11 mouse cellular contexts compared by ENCODE assay signal in the genomic region with DNA sequence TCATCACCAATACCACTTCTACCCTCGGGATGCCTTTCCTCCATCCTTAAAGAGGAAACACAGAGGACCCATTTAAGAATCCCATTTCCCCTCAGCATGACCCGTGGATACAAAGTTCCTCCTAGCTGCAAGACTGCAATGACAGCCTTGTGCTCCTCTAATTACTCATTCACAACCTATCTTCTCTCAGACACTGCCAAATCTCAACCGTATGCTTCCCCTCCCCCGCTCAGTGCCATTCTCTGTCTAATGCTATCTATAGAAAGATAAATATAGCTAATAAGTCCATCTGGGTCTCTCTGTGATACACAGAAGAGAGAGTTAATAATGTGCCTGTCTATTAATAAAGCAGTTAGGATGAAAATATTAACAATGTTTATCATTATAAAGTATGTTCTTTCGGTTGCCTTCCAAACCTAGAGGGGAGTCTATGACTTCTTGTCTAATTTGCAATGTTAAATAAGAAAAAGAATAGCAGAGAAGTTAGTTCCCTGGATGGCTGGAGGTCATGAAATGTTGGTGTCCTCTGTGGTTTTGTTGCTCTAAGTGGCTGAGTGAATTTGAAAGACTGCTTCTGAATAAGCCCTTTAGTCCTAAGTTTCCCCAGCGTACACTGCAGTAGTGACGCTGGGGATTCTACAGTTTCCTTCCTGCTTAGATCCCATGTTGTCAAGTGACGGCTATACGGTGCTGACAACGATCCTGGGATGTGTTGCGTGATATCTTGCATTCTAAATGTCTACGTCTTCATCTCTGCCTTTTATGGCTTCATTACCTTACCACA.
DNase-seq lines count a peak whose midpoint lies in the region; ATAC-seq and TF ChIP-seq lines count a peak whose summit lies in the region.
"Had no signal": no experiment of that assay in that cellular context is flagged by ENCODE, and none has a peak within 500 bp of the region (broad histone marks: within the 10 kb centered on the region; RNA-seq: fewer than 3 reads in every experiment).

No protein-coding gene starts in this region.

- H3K4me3 ChIP-seq in heart, embryonic 11.5 days (ENCODE audit: low read depth, low read length) = no peak overlapping the region
- no peak overlapping the region for H3K4me3 ChIP-seq in midbrain, postnatal 0 days (ENCODE audit: low read depth, low read length)
- H3K4me3 ChIP-seq: embryonic facial prominence, embryonic 12.5 days; limb, embryonic 12.5 days had no signal

- WGBS in heart, embryonic 11.5 days (ENCODE audit: insufficient replicate concordance) = 56% methylated on average over 12 of the region's 12 CpGs
- 62% methylated on average over 12 of the region's 12 CpGs for WGBS in midbrain, postnatal 0 days

- TF ChIP-seq CTCF in midbrain, postnatal 0 days (IDR thresholded peaks at IDR 0.05) = no peak

- no peaks in the 10 kb centered on the region for H3K27me3 ChIP-seq in heart, embryonic 11.5 days (ENCODE audit: control insufficient read depth, insufficient read depth, low read length)
- H3K27me3 ChIP-seq in midbrain, postnatal 0 days (ENCODE audit: insufficient read depth, low read length) = no peaks in the 10 kb centered on the region
- H3K27me3 ChIP-seq: embryonic facial prominence, embryonic 12.5 days; limb, embryonic 12.5 days had no signal

- no peaks in the 10 kb centered on the region for H3K4me1 ChIP-seq in heart, embryonic 11.5 days (ENCODE audit: control insufficient read depth, insufficient read depth, low read length)
- H3K4me1 ChIP-seq in midbrain, postnatal 0 days (ENCODE audit: insufficient read depth, low read length) = no peaks in the 10 kb centered on the region
- H3K4me1 ChIP-seq: embryonic facial prominence, embryonic 12.5 days had no signal

- no peak overlapping the region for H3K4me2 ChIP-seq in heart, embryonic 11.5 days
- no peak overlapping the region for H3K4me2 ChIP-seq in midbrain, postnatal 0 days (ENCODE audit: low read depth, low read length, poor library complexity, severe bottlenecking)
- H3K4me2 ChIP-seq: embryonic facial prominence, embryonic 12.5 days; limb, embryonic 12.5 days had no signal

- H3K9me3 ChIP-seq in heart, embryonic 11.5 days (replicated peaks; ENCODE audit: control insufficient read depth, low read length) = no peaks in the 10 kb centered on the region
- no peaks in the 10 kb centered on the region for H3K9me3 ChIP-seq in midbrain, postnatal 0 days (ENCODE audit: low read length)
- H3K9me3 ChIP-seq: embryonic facial prominence, embryonic 12.5 days; limb, embryonic 12.5 days had no signal

- H3K27ac ChIP-seq in heart, embryonic 11.5 days (ENCODE audit: low read depth, low read length) = no peak overlapping the region
- H3K27ac ChIP-seq in midbrain, postnatal 0 days (ENCODE audit: low read depth, low read length) = 0 out of 2 replicates have a peak overlapping the region, but pooled peaks have one; percentile 3
- H3K27ac ChIP-seq: embryonic facial prominence, embryonic 12.5 days; limb, embryonic 12.5 days had no signal

- no peak for ATAC-seq in heart, embryonic 11.5 days (replicated peaks; ENCODE audit: insufficient number of reproducible peaks, low FRiP score, low TSS enrichment)
- ATAC-seq in midbrain, postnatal 0 days (ENCODE audit: low FRiP score) = peak; percentile 52; the same call in 1 of the 2 replicates
- ATAC-seq: liver, postnatal 0 days had no signal

- H3K36me3 ChIP-seq in heart, embryonic 11.5 days (ENCODE audit: control insufficient read depth, insufficient read depth, low read length) = no peaks in the 10 kb centered on the region
- H3K36me3 ChIP-seq in midbrain, postnatal 0 days (ENCODE audit: insufficient read depth, low read length) = no peaks in the 10 kb centered on the region
- H3K36me3 ChIP-seq: embryonic facial prominence, embryonic 12.5 days; limb, embryonic 12.5 days had no signal

- intact Hi-C loops in left cerebral cortex, postnatal 4 days (cut with DNase I) = no loop called here

- H3K9ac ChIP-seq in heart, embryonic 11.5 days (ENCODE audit: low read depth, low read length) = no peak overlapping the region
- no peak overlapping the region for H3K9ac ChIP-seq in midbrain, postnatal 0 days (replicated peaks; ENCODE audit: low read length, poor library complexity, severe bottlenecking)
- H3K9ac ChIP-seq: embryonic facial prominence, embryonic 12.5 days; limb, embryonic 12.5 days; liver, postnatal 0 days had no signal

- peak; percentile 44 for DNase-seq in heart, adult 11 months
- DNase-seq in left cerebral cortex, postnatal 4 days = peak; percentile 34
- no peak for DNase-seq in left cerebral cortex, adult 11 months (ENCODE audit: low spot score)
- peak; percentile 45 for DNase-seq in cerebellum, adult 9-11 months
- DNase-seq in midbrain, postnatal 0 days (ENCODE audit: low spot score) = peak; percentile 56
- DNase-seq in lung, postnatal 10 days = no peak
- DNase-seq in adrenal gland, adult (ENCODE audit: inconsistent age in 2 of 2, low spot score in 1 of 2) = no peak
- DNase-seq: liver, postnatal 0 days had no signal

Comparison
In these comparisons a context has a peak if more than half of its experiments do, and no peak if none do; other contexts are left out.
1. DNase-seq: peak in heart, adult 11 months (single experiment), left cerebral cortex, postnatal 4 days (single experiment), cerebellum, adult 9-11 months (single experiment) and midbrain, postnatal 0 days (single experiment); none in left cerebral cortex, adult 11 months (single experiment), lung, postnatal 10 days (single experiment) and adrenal gland, adult (0 of 2).